Mouse (Mus musculus) layer of hippocampus, adult 9-10 months (tissue): Measurements from ENCODE around the gene Mgarp.
"Not testable (repeated sequence)": the region's sequence is repeated elsewhere in the genome, so short reads cannot be mapped to it uniquely, and the experiment has no call there.

ENCODE experiments used
- DNase-seq: peaks from one replicate; pipeline ENCODE4 v3.0.0; 2022; ENCODE audit warnings: low spot score

Gene Mgarp

GRCm38 (mm10) chr3:51366926-51367325 lies 29.6 kb downstream of the Mgarp start:
- no peak for DNase-seq

GRCm38 (mm10) chr3:51365517-51365882 lies 31.0 kb downstream of the Mgarp start:
- DNase-seq = no peak

- DNase-seq = peak; percentile 73
Measured at GRCm38 (mm10) chr3:51364703-51365516, 31.6 kb downstream of the Mgarp start.

GRCm38 (mm10) chr3:51361066-51361465 lies 35.5 kb downstream of the Mgarp start:
- no peak for DNase-seq

GRCm38 (mm10) chr3:51359558-51360307 lies 36.8 kb downstream of the Mgarp start:
- DNase-seq = no peak

GRCm38 (mm10) chr3:51358660-51359557 lies 37.6 kb downstream of the Mgarp start:
- no peak for DNase-seq

- DNase-seq = peak; percentile 78
Measured at GRCm38 (mm10) chr3:51358181-51358580, 38.4 kb downstream of the Mgarp start.

GRCm38 (mm10) chr3:51357624-51358023 lies 38.9 kb downstream of the Mgarp start:
- DNase-seq = no peak

- DNase-seq = no peak
Measured at GRCm38 (mm10) chr3:51357078-51357477, 39.5 kb downstream of the Mgarp start.

GRCm38 (mm10) chr3:51354956-51355355 lies 41.6 kb downstream of the Mgarp start:
- DNase-seq = not testable (repeated sequence)

- no peak for DNase-seq
Measured at GRCm38 (mm10) chr3:51354034-51354427, 42.5 kb downstream of the Mgarp start.

- no peak for DNase-seq
Measured at GRCm38 (mm10) chr3:51353325-51354033, 43.1 kb downstream of the Mgarp start.

GRCm38 (mm10) chr3:51350806-51351205 lies 45.7 kb downstream of the Mgarp start:
- DNase-seq = no peak

GRCm38 (mm10) chr3:51348646-51349238 lies 47.8 kb downstream of the Mgarp start:
- DNase-seq = no peak

GRCm38 (mm10) chr3:51345017-51345416 lies 51.5 kb downstream of the Mgarp start:
- not testable (repeated sequence) for DNase-seq

GRCm38 (mm10) chr3:51344182-51344581 lies 52.4 kb downstream of the Mgarp start:
- not testable (repeated sequence) for DNase-seq

GRCm38 (mm10) chr3:51343260-51343659 lies 53.3 kb downstream of the Mgarp start:
- DNase-seq = no peak

- no peak for DNase-seq
Measured at GRCm38 (mm10) chr3:51342152-51342551, 54.4 kb downstream of the Mgarp start.

GRCm38 (mm10) chr3:51341268-51342081 lies 55.1 kb downstream of the Mgarp start:
- DNase-seq = no peak

- DNase-seq = no peak
Measured at GRCm38 (mm10) chr3:51340552-51341267, 55.8 kb downstream of the Mgarp start, which contains the start of gene Elf2. Gene Elf2, minus strand, starts transcription at chr3:51340663.
